Mouse (Mus musculus): Measurements from ENCODE around the gene Myo18a. TPM values are rescaled to one million over a fixed set of nuclear protein-coding genes. Genes with fewer than 3 reads are reported as not detected.

Myo18a gene
- polyA plus RNA-seq, 1 experiment: 13.6 TPM

- H3K4me3 ChIP-seq (ENCODE audit: control insufficient read depth, low read depth, low read length): no peak overlapping the region
- no peak for TF ChIP-seq CTCF (IDR thresholded peaks at IDR 0.05; ENCODE audit: control insufficient read depth, insufficient read depth, insufficient replicate concordance, low read depth, low read length)
- TF ChIP-seq POLR2A (IDR thresholded peaks at IDR 0.05; ENCODE audit: control insufficient read depth, low read depth, low read length): no peak
- no peaks in the 10 kb centered on the region for H3K27me3 ChIP-seq (ENCODE audit: control insufficient read depth, insufficient read depth, low read length)
- H3K27ac ChIP-seq (ENCODE audit: control insufficient read depth, insufficient read depth, low read depth, low read length): no peak overlapping the region
- no peaks in the 10 kb centered on the region for H3K4me1 ChIP-seq (ENCODE audit: control insufficient read depth, insufficient read depth, low read length)
- H3K36me3 ChIP-seq (ENCODE audit: control insufficient read depth, insufficient read depth, low read length): no peaks in the 10 kb centered on the region
Observed at GRCm38 (mm10) chr11:77901366-77901765, 138.3 kb downstream of the Myo18a start.

GRCm38 (mm10) chr11:77901775-77902355 lies 138.8 kb downstream of the Myo18a start:
- TF ChIP-seq CTCF (IDR thresholded peaks at IDR 0.05; ENCODE audit: control insufficient read depth, insufficient read depth, insufficient replicate concordance, low read depth, low read length): no peak
- TF ChIP-seq POLR2A (IDR thresholded peaks at IDR 0.05; ENCODE audit: control insufficient read depth, low read depth, low read length): no peak
- H3K4me3 ChIP-seq (ENCODE audit: control insufficient read depth, low read depth, low read length): no peak overlapping the region
- no peaks in the 10 kb centered on the region for H3K36me3 ChIP-seq (ENCODE audit: control insufficient read depth, insufficient read depth, low read length)
- no peaks in the 10 kb centered on the region; the same call in 1 of the 2 replicates for H3K4me1 ChIP-seq (ENCODE audit: control insufficient read depth, insufficient read depth, low read length)
- H3K27ac ChIP-seq (ENCODE audit: control insufficient read depth, insufficient read depth, low read depth, low read length): no peak overlapping the region
- no peaks in the 10 kb centered on the region for H3K27me3 ChIP-seq (ENCODE audit: control insufficient read depth, insufficient read depth, low read length)

GRCm38 (mm10) chr11:77903761-77904160 lies 140.7 kb downstream of the Myo18a start:
- Histone ChIP-seq H3K4me1 (ENCODE audit: control insufficient read depth, insufficient read depth, low read length) (no peaks in the 10 kb centered on the region; the same call in 1 of the 2 replicates), H3K27ac (ENCODE audit: control insufficient read depth, insufficient read depth, low read depth, low read length) (no peak overlapping the region), H3K4me3 (ENCODE audit: control insufficient read depth, low read depth, low read length) (no peak overlapping the region), H3K36me3 (ENCODE audit: control insufficient read depth, insufficient read depth, low read length) (no peaks in the 10 kb centered on the region), H3K27me3 (ENCODE audit: control insufficient read depth, insufficient read depth, low read length) (no peaks in the 10 kb centered on the region)
- TF ChIP-seq CTCF (IDR thresholded peaks at IDR 0.05; ENCODE audit: control insufficient read depth, insufficient read depth, insufficient replicate concordance, low read depth, low read length) (no peak), POLR2A (IDR thresholded peaks at IDR 0.05; ENCODE audit: control insufficient read depth, low read depth, low read length) (no peak)

DNA sequence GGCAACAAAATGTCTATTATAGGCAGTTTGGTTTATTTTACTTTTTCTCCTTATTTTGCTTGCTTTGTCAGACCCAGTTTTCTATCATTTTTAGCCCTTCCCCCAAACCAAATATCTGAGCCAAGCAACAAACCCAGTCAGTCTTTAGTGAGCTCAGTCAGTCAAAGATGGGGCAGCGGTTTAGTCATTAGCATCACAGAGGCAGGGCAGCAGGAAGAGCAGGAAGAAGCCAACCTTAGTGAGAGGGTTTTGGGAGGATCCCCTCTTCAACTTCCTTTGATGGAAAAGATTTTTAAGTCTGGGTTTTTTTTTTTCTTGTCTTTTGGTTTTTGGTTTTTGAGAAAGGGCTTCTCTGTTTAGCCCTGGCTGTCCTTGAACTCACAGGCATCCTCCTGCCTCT lies 141.7 kb downstream of the Myo18a start:
- Histone ChIP-seq H3K4me3 (ENCODE audit: control insufficient read depth, low read depth, low read length) (no peak overlapping the region), H3K4me1 (ENCODE audit: control insufficient read depth, insufficient read depth, low read length) (no peaks in the 10 kb centered on the region; the same call in 1 of the 2 replicates), H3K27ac (ENCODE audit: control insufficient read depth, insufficient read depth, low read depth, low read length) (no peak overlapping the region), H3K36me3 (ENCODE audit: control insufficient read depth, insufficient read depth, low read length) (no peaks in the 10 kb centered on the region), H3K27me3 (ENCODE audit: control insufficient read depth, insufficient read depth, low read length) (no peaks in the 10 kb centered on the region)
- TF ChIP-seq CTCF (IDR thresholded peaks at IDR 0.05; ENCODE audit: control insufficient read depth, insufficient read depth, insufficient replicate concordance, low read depth, low read length) (no peak), POLR2A (IDR thresholded peaks at IDR 0.05; ENCODE audit: control insufficient read depth, low read depth, low read length) (no peak)

DNA sequence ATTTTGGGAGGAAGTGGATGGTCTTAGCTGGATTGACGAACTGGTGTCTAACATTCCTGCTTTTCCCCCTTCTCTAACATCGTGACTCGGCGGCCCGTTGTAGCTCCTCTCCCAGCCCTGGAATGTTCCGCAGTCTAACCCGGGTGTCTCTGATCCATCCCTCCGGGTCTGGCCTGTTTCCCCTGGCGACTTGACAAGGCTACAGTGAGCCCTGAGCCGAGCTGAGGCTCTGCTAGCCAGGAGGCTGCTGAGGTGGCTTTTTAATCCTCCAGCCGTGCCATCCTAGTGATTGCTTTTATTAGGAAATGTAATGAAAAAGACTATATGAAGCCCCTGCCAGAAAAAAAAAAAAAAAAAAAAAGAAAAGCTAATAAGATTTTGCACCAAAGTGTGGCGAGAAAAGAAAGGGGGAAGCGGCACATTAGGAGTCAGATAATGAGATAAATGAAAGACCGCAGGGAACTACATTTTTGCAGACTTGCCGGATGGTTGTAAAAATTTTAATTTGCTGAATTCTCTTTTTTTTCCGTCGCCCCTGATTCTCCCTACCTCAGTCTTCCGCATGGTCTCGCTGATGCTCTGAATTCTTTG lies 143.1 kb downstream of the Myo18a start:
- no peaks in the 10 kb centered on the region for H3K36me3 ChIP-seq (ENCODE audit: control insufficient read depth, insufficient read depth, low read length)
- no peak overlapping the region for H3K27ac ChIP-seq (ENCODE audit: control insufficient read depth, insufficient read depth, low read depth, low read length)
- no peaks in the 10 kb centered on the region; the same call in 1 of the 2 replicates for H3K4me1 ChIP-seq (ENCODE audit: control insufficient read depth, insufficient read depth, low read length)
- no peaks in the 10 kb centered on the region for H3K27me3 ChIP-seq (ENCODE audit: control insufficient read depth, insufficient read depth, low read length)
- H3K4me3 ChIP-seq (ENCODE audit: control insufficient read depth, low read depth, low read length): no peak overlapping the region
- TF ChIP-seq POLR2A (IDR thresholded peaks at IDR 0.05; ENCODE audit: control insufficient read depth, low read depth, low read length) (no peak), CTCF (IDR thresholded peaks at IDR 0.05; ENCODE audit: control insufficient read depth, insufficient read depth, insufficient replicate concordance, low read depth, low read length) (no peak)

DNA sequence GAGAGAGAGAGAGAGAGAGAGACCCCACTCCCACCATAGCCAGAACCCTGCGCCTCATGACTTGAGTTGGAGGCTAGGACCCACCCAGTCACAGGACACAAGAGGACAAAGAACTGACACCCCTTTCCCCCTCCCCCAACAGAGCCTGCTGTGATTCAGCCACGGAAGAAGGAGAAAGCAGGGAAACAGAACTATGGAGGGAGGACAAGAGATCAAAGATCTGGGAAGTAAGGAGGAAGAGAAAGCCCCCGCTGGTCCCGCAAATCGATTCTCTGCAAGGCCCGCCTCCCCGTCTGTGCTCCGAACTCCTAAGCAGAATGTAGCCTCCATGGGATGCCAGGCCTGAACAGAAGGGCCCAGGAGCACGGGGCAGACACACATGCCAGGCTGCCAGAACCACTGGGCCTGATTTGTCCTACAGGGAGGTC lies 143.7 kb downstream of the Myo18a start:
- H3K36me3 ChIP-seq (ENCODE audit: control insufficient read depth, insufficient read depth, low read length): no peaks in the 10 kb centered on the region
- TF ChIP-seq POLR2A (IDR thresholded peaks at IDR 0.05; ENCODE audit: control insufficient read depth, low read depth, low read length): no peak
- TF ChIP-seq CTCF (IDR thresholded peaks at IDR 0.05; ENCODE audit: control insufficient read depth, insufficient read depth, insufficient replicate concordance, low read depth, low read length): no peak
- H3K27me3 ChIP-seq (ENCODE audit: control insufficient read depth, insufficient read depth, low read length): no peaks in the 10 kb centered on the region
- no peaks in the 10 kb centered on the region; the same call in 1 of the 2 replicates for H3K4me1 ChIP-seq (ENCODE audit: control insufficient read depth, insufficient read depth, low read length)
- H3K27ac ChIP-seq (ENCODE audit: control insufficient read depth, insufficient read depth, low read depth, low read length): no peak overlapping the region
- no peak overlapping the region for H3K4me3 ChIP-seq (ENCODE audit: control insufficient read depth, low read depth, low read length)

GRCm38 (mm10) chr11:77908468-77908867 lies 145.4 kb downstream of the Myo18a start:
- H3K27ac ChIP-seq (ENCODE audit: control insufficient read depth, insufficient read depth, low read depth, low read length): no peak overlapping the region
- no peak for TF ChIP-seq POLR2A (IDR thresholded peaks at IDR 0.05; ENCODE audit: control insufficient read depth, low read depth, low read length)
- no peak for TF ChIP-seq CTCF (IDR thresholded peaks at IDR 0.05; ENCODE audit: control insufficient read depth, insufficient read depth, insufficient replicate concordance, low read depth, low read length)
- no peak overlapping the region for H3K4me3 ChIP-seq (ENCODE audit: control insufficient read depth, low read depth, low read length)
- no peaks in the 10 kb centered on the region; the same call in 1 of the 2 replicates for H3K4me1 ChIP-seq (ENCODE audit: control insufficient read depth, insufficient read depth, low read length)
- no peaks in the 10 kb centered on the region for H3K27me3 ChIP-seq (ENCODE audit: control insufficient read depth, insufficient read depth, low read length)
- no peaks in the 10 kb centered on the region for H3K36me3 ChIP-seq (ENCODE audit: control insufficient read depth, insufficient read depth, low read length)

All from testis, adult 2 months (tissue).